Mouse (Mus musculus) spleen, embryonic (tissue): ENCODE measurements around the gene Bet1l.
"Not testable (repeated sequence)": the region's sequence is repeated elsewhere in the genome, so short reads cannot be mapped to it uniquely, and the experiment has no call there.

Experiments
- CTCF ChIA-PET: fragments of 350-600 bp; sonication (Branson Sonifier 250); formaldehyde crosslinking; loops from one replicate; lab custom pipeline; 2022; lab: Charles Lee

Bet1l gene

GRCm38 (mm10) chr7:140857550-140858505, at the start of gene Bet1l:
Gene Bet1l, minus strand, starts transcription at chr7:140857577.
- CTCF ChIA-PET: no interaction called here

GRCm38 (mm10) chr7:140907131-140907530, 49.8 kb upstream of the Bet1l start:
- CTCF ChIA-PET: interaction anchor here (3.1 kb wide), 1 partner anchor 141 kb away, joined by 21 read pairs; no protein-coding TSS in a partner anchor

- CTCF ChIA-PET: interaction anchor here (0.7 to 0.9 kb wide), 2 partner anchors 10 to 60 kb away, joined by 4 to 5 read pairs; partner anchors contain the start of gene Scgb1c1
Observed at GRCm38 (mm10) chr7:140905642-140906081, 48.3 kb upstream of the Bet1l start.

- CTCF ChIA-PET: interaction anchor here (0.8 to 2.0 kb wide), 5 partner anchors 56 to 149 kb away, joined by 3 to 8 read pairs (median 6); partner anchors contain the start of genes Odf3 and Scgb1c1
Observed at GRCm38 (mm10) chr7:140903212-140903611, 45.8 kb upstream of the Bet1l start.

GRCm38 (mm10) chr7:140902036-140902875, 44.9 kb upstream of the Bet1l start:
- CTCF ChIA-PET: interaction anchor here (1.7 to 2.0 kb wide), 3 partner anchors 55 to 145 kb away, joined by 6 to 8 read pairs (median 7); partner anchors contain the start of genes Odf3 and Scgb1c1

- CTCF ChIA-PET: no interaction called here
Observed at GRCm38 (mm10) chr7:140900220-140900619, 42.8 kb upstream of the Bet1l start, which contains the start of gene Cox8b. Gene Cox8b, minus strand, starts transcription at chr7:140900446.

GRCm38 (mm10) chr7:140899121-140899520, 41.7 kb upstream of the Bet1l start:
- CTCF ChIA-PET: interaction anchor here (0.6 kb wide), 1 partner anchor 160 kb away, joined by 15 read pairs; no protein-coding TSS in a partner anchor

GRCm38 (mm10) chr7:140897863-140898262, 40.5 kb upstream of the Bet1l start:
- CTCF ChIA-PET: no interaction called here

GRCm38 (mm10) chr7:140894611-140895010, 37.2 kb upstream of the Bet1l start:
- CTCF ChIA-PET: no interaction called here

GRCm38 (mm10) chr7:140894031-140894430, 36.7 kb upstream of the Bet1l start:
- CTCF ChIA-PET: no interaction called here

- CTCF ChIA-PET: not testable (repeated sequence)
Observed at GRCm38 (mm10) chr7:140890636-140891035, 33.3 kb upstream of the Bet1l start.

- CTCF ChIA-PET: no interaction called here
Observed at GRCm38 (mm10) chr7:140882469-140882803, 25.1 kb upstream of the Bet1l start.

- CTCF ChIA-PET: no interaction called here
Observed at GRCm38 (mm10) chr7:140881696-140882468, 24.5 kb upstream of the Bet1l start, which contains the start of the genes Psmd13 and Sirt3. Gene Psmd13, plus strand, starts transcription at chr7:140881968. Gene Sirt3, minus strand, starts transcription at chr7:140882309.

GRCm38 (mm10) chr7:140880865-140881515, 23.6 kb upstream of the Bet1l start:
- CTCF ChIA-PET: no interaction called here

- CTCF ChIA-PET: no interaction called here
Observed at GRCm38 (mm10) chr7:140880419-140880818, 23.0 kb upstream of the Bet1l start.

GRCm38 (mm10) chr7:140879355-140879754, 22.0 kb upstream of the Bet1l start:
- CTCF ChIA-PET: no interaction called here

- CTCF ChIA-PET: no interaction called here
Observed at GRCm38 (mm10) chr7:140877364-140877763, 20.0 kb upstream of the Bet1l start.

GRCm38 (mm10) chr7:140874224-140874623, 16.8 kb upstream of the Bet1l start:
- CTCF ChIA-PET: no interaction called here

GRCm38 (mm10) chr7:140864761-140865160, 7.4 kb upstream of the Bet1l start:
- CTCF ChIA-PET: no interaction called here

- CTCF ChIA-PET: no interaction called here
Observed at GRCm38 (mm10) chr7:140860728-140861127, 3.4 kb upstream of the Bet1l start.
